Mouse (Mus musculus): ENCODE measurements around the gene Stx7. TPM values are rescaled to one million over a fixed set of nuclear protein-coding genes. Genes with fewer than 3 reads are reported as not detected.

Gene Stx7
- polyA plus RNA-seq, 1 experiment from 2014 or later, result 167 TPM

DNA sequence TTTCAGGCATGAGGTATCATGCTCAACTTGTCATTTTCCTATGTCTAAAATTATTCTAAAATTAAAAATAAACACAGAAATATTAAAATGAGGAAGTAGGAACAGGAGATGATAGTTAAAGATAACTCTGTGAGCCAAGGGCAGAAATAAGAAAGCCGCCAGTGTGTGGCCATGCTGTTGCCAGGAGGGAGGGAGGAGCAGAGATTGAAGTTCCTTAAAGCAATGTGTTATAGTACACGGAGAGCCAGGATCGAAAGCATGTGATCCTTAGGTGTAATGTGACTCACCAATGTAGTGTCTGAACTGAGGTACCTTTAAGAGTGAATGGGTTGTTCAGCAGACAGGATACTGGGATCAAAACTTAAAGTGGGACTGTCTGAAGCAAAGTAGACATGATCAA, 6.4 kb upstream of the Stx7 start:
- Histone ChIP-seq H3K4me2 (ENCODE audit: low read length) (no peak overlapping the region), H3K9ac (ENCODE audit: low read depth, low read length) (no peak overlapping the region), H3K4me3 (replicated peaks; ENCODE audit: low read depth, low read length) (no peak overlapping the region), H3K36me3 (ENCODE audit: insufficient read depth, low read length) (no peaks in the 10 kb centered on the region), H3K4me1 (replicated peaks; ENCODE audit: insufficient read depth, low read length) (no peaks in the 10 kb centered on the region), H3K9me3 (replicated peaks; ENCODE audit: low read length) (no peaks in the 10 kb centered on the region), H3K27ac (no peak overlapping the region), H3K27me3 (ENCODE audit: insufficient read depth, low read length) (no peaks in the 10 kb centered on the region)
- no peak for TF ChIP-seq CTCF (IDR thresholded peaks at IDR 0.05; ENCODE audit: low read depth)
- ATAC-seq (replicated peaks; ENCODE audit: low FRiP score, low read depth), result no peak
- WGBS, result 66% methylated on average over 3 of the region's 3 CpGs
- no peak for DNase-seq (ENCODE audit: low spot score)

DNA sequence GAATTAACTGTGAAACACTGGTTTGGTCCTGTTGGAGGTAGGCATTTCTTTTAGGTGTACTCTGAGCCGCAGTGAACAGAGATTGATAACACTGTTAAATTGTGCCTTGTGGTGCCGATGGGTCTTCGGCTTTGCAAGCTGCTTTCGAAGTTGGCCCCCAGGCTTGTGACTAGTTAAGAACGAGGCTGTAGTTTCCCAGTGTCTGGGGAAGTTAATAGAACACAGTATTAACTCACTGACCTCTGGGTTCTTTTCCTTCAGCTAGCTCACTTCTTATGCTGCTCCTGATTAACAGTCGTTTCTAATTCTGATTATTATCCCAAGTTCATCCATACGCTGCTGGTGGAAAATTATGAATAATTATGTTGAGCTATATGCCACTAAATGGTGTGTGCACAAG, 984 bp downstream of the Stx7 start:
- Histone ChIP-seq H3K4me1 (replicated peaks; ENCODE audit: insufficient read depth, low read length) (peaks cover 11% of the 10 kb centered on the region), H3K9me3 (replicated peaks; ENCODE audit: low read length) (no peaks in the 10 kb centered on the region), H3K27me3 (ENCODE audit: insufficient read depth, low read length) (no peaks in the 10 kb centered on the region), H3K4me3 (replicated peaks; ENCODE audit: low read depth, low read length) (peak overlapping the region; percentile 85), H3K9ac (ENCODE audit: low read depth, low read length) (peak overlapping the region; percentile 87; the same call in 1 of the 2 replicates), H3K4me2 (ENCODE audit: low read length) (peak overlapping the region; percentile 64), H3K36me3 (ENCODE audit: insufficient read depth, low read length) (0 out of 2 replicates have a peak, but pooled peaks cover 4% of the 10 kb centered on the region), H3K27ac (peak overlapping the region; percentile 92)
- TF ChIP-seq CTCF (IDR thresholded peaks at IDR 0.05; ENCODE audit: low read depth), result no peak
- WGBS, result 31% methylated on average over 7 of the region's 7 CpGs
- peak; percentile 53 for DNase-seq (ENCODE audit: low spot score)
- 0 out of 2 replicates have a peak, but pooled peaks have one; percentile 30 for ATAC-seq (replicated peaks; ENCODE audit: low FRiP score, low read depth)

DNA sequence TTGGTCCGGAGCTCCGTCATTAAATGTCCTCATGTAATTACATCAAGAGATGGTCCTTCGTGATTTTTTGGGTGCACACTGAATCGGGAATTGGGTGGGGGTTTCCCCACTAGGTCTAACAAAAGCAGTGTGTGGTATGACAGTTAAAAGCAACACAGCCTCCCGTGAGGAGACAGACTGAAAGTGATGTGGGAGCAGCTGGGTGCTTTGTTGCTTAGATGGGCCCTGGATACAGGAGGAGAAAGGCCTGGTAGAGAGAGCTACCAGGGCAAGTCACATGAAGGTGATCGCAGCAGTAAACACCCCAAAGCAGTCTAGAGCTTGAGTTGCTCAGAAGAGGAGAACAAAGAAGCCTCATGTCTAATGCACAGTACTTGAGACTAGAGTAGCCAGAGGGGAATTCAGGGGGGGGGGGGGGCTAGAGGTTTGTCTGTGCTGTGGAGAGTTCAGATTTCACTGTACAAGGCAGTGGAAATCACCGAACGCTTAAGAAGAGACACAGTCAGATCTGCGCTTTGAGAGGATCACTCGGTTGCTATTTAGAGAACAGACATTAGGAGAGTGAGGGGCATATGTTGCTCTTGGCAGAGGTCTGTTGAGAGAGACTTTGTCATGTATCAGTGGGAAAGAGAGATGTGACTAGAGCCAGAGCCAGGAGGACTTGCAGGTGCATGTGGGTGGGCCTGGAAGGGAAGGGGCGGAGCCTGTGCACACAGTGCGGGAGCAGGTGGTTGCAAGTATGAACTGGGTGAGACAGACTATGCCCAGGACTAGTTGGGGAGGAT, 9.6 kb downstream of the Stx7 start:
- Histone ChIP-seq H3K9ac (ENCODE audit: low read depth, low read length) (no peak overlapping the region), H3K4me2 (ENCODE audit: low read length) (no peak overlapping the region), H3K27ac (no peak overlapping the region), H3K4me3 (replicated peaks; ENCODE audit: low read depth, low read length) (no peak overlapping the region), H3K36me3 (ENCODE audit: insufficient read depth, low read length) (peaks cover 33% of the 10 kb centered on the region), H3K4me1 (replicated peaks; ENCODE audit: insufficient read depth, low read length) (0 out of 2 replicates have a peak, but pooled peaks cover 3% of the 10 kb centered on the region), H3K9me3 (replicated peaks; ENCODE audit: low read length) (no peaks in the 10 kb centered on the region), H3K27me3 (ENCODE audit: insufficient read depth, low read length) (no peaks in the 10 kb centered on the region)
- WGBS, result 96% methylated on average over 12 of the region's 12 CpGs
- TF ChIP-seq CTCF (IDR thresholded peaks at IDR 0.05; ENCODE audit: low read depth), result no peak
- ATAC-seq (replicated peaks; ENCODE audit: low FRiP score, low read depth), result 0 out of 2 replicates have a peak, but pooled peaks have one; percentile 33
- DNase-seq (ENCODE audit: low spot score), result no peak

DNA sequence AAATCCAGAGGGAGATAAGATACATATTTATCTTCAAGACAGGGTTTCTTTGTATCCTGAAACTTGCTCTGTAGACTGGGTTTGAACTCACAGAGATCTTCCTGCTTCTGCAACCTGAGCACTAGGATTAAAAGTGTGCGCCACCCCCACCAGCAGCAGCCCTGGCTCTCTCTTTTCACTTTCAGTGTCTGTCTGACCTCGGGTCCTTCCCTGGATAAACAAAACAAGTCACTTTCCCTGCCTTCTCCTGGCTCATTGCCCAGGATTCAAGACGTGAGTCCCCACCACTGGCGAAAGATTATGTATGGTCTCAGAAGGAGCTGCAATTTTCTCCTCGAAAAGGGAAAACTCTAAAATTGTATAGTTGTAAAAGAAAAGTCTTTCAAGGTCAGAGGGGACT, 10.5 kb downstream of the Stx7 start:
- peaks cover 30% of the 10 kb centered on the region for H3K36me3 ChIP-seq (ENCODE audit: insufficient read depth, low read length)

DNA sequence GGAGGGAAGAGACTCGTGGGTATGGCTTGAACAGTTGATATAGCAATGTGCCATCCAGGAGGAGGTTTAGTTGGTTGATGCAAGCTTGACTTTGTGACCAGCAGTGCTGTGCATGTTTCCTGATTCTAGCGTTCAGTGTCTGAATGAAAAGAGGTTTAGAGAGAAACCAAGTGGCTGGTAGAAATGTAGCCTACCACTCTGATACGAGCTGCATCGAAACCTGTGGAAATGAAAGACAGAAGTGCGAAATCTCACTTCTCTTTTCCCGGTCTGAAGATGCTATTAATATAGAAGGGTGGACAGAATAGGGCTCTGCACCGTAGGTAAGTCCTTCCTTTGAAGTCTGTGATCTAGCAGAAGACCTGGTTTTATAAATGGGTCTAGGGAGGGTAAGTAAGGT, 11.2 kb downstream of the Stx7 start:
- H3K27ac ChIP-seq, result no peak overlapping the region
- no peak for TF ChIP-seq CTCF (IDR thresholded peaks at IDR 0.05; ENCODE audit: low read depth)
- no peaks in the 10 kb centered on the region for H3K27me3 ChIP-seq (ENCODE audit: insufficient read depth, low read length)
- ATAC-seq (replicated peaks; ENCODE audit: low FRiP score, low read depth), result no peak
- 82% methylated on average over 7 of the region's 7 CpGs for WGBS
- no peak overlapping the region for H3K4me3 ChIP-seq (replicated peaks; ENCODE audit: low read depth, low read length)
- H3K4me1 ChIP-seq (replicated peaks; ENCODE audit: insufficient read depth, low read length), result peaks cover 12% of the 10 kb centered on the region
- DNase-seq (ENCODE audit: low spot score), result no peak
- H3K9ac ChIP-seq (ENCODE audit: low read depth, low read length), result no peak overlapping the region
- no peak overlapping the region for H3K4me2 ChIP-seq (ENCODE audit: low read length)
- H3K36me3 ChIP-seq (ENCODE audit: insufficient read depth, low read length), result peaks cover 26% of the 10 kb centered on the region
- H3K9me3 ChIP-seq (replicated peaks; ENCODE audit: low read length), result no peaks in the 10 kb centered on the region

More for the DNA sequence above, 10.5 kb downstream of the Stx7 start:
- TF ChIP-seq CTCF (IDR thresholded peaks at IDR 0.05; ENCODE audit: low read depth), result no peak
- Histone ChIP-seq H3K9ac (ENCODE audit: low read depth, low read length) (no peak overlapping the region), H3K4me2 (ENCODE audit: low read length) (no peak overlapping the region), H3K27me3 (ENCODE audit: insufficient read depth, low read length) (no peaks in the 10 kb centered on the region), H3K4me1 (replicated peaks; ENCODE audit: insufficient read depth, low read length) (peaks cover 7% of the 10 kb centered on the region), H3K4me3 (replicated peaks; ENCODE audit: low read depth, low read length) (no peak overlapping the region), H3K27ac (no peak overlapping the region), H3K9me3 (replicated peaks; ENCODE audit: low read length) (no peaks in the 10 kb centered on the region)
- ATAC-seq (replicated peaks; ENCODE audit: low FRiP score, low read depth) (no peak), DNase-seq (ENCODE audit: low spot score) (peak; percentile 55)
- WGBS, result 34% methylated on average over 5 of the region's 5 CpGs

DNA sequence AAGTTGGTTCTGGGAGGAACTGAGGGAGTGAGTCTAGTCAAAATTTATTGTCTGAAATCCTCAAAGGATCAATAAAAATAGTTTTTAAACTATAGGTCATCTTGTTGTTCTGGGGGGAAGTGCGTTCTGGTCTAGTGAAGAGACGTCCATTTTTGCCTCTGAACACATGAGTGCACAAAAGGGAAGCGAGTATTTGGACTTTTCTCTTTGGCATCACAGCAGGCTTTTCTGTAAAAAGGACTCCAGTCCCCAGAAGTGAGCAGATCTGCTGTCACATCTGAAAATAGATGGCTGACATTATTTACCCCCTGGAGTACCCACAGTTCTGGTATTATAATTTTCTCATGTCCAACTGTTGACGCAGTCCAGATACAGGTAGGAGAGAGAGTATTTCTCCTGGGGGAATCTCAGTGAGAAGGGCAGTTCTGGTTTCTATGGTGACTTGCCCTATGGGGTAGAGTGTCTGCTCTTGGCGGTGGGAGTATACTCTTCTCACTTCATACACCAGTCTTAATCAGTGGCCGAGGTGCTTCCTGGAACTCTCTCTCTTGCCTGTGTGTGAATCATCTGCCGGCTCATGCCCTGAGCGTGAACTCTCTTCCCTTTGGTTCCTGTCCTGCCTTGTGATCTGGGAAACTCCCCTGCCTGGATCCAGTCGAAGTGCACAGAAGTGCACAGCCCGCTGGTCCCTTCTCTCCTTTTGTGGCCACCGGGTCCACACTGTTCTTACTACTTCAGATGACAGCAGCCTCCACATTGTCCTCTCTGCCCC, 15.2 kb downstream of the Stx7 start:
- no peaks in the 10 kb centered on the region for H3K9me3 ChIP-seq (replicated peaks; ENCODE audit: low read length)
- H3K4me1 ChIP-seq (replicated peaks; ENCODE audit: insufficient read depth, low read length), result peaks cover 12% of the 10 kb centered on the region
- 0 out of 2 replicates have a peak, but pooled peaks cover 3% of the 10 kb centered on the region for H3K36me3 ChIP-seq (ENCODE audit: insufficient read depth, low read length)
- H3K27me3 ChIP-seq (ENCODE audit: insufficient read depth, low read length), result no peaks in the 10 kb centered on the region
- peak; percentile 91 for ATAC-seq (replicated peaks; ENCODE audit: low FRiP score, low read depth)
- DNase-seq (ENCODE audit: low spot score), result peak; percentile 87
- H3K4me2 ChIP-seq (ENCODE audit: low read length), result peak overlapping the region; percentile 18; the same call in 1 of the 2 replicates
- no peak for TF ChIP-seq CTCF (IDR thresholded peaks at IDR 0.05; ENCODE audit: low read depth)
- no peak overlapping the region for H3K9ac ChIP-seq (ENCODE audit: low read depth, low read length)
- H3K4me3 ChIP-seq (replicated peaks; ENCODE audit: low read depth, low read length), result no peak overlapping the region
- peak overlapping the region; percentile 79 for H3K27ac ChIP-seq
- 15% methylated on average over 11 of the region's 11 CpGs for WGBS

All from kidney, postnatal 0 days (tissue).